Mouse (Mus musculus) forebrain, embryonic 10.5 days (tissue): ENCODE data around the gene Mlip. TPM values are rescaled to one million over a fixed set of nuclear protein-coding genes. Genes with fewer than 3 reads are reported as not detected.

Source experiments
- DNase-seq: peaks from one replicate; pipeline ENCODE4 v3.0.0-alpha.2; 2017; ENCODE audit warnings: low spot score; ENCODE audit errors: extremely low spot score
- H3K27ac ChIP-seq: fragments of 300-500 bp; sonication (generic); 2 replicates; pipeline ENCODE4 v1.5.1; 2016; ENCODE audit warnings: mild to moderate bottlenecking
- H3K27me3 ChIP-seq: fragments of 300-500 bp; sonication (generic); 2 replicates; pipeline ENCODE4 v1.6.1; 2016; ENCODE audit warnings: mild to moderate bottlenecking; ENCODE audit not compliant: poor library complexity, severe bottlenecking
- H3K36me3 ChIP-seq: fragments of 300-500 bp; sonication (generic); replicated peaks from 2 replicates; pipeline ENCODE4 v1.6.1; 2016; ENCODE audit warnings: mild to moderate bottlenecking, moderate library complexity
- H3K4me1 ChIP-seq: fragments of 300-500 bp; sonication (generic); 2 replicates; pipeline ENCODE4 v1.6.1; 2016
- H3K4me3 ChIP-seq: fragments of 300-500 bp; sonication (generic); 2 replicates; pipeline ENCODE4 v1.5.1; 2016; ENCODE audit warnings: mild to moderate bottlenecking, moderate library complexity
- H3K9me3 ChIP-seq: fragments of 300-500 bp; sonication (generic); 2 replicates; pipeline ENCODE4 v1.6.1; 2016; ENCODE audit warnings: mild to moderate bottlenecking, moderate library complexity
- whole genome bisulfite sequencing: fragments of 180-500 bp; shearing (Covaris S2); methylation state at CpG from one replicate; pipeline ENCODE4 v1.1.7; 2016; 5-methylcytosine and 5-hydroxymethylcytosine counted together
- polyA plus RNA-seq: library from polyadenylated mRNA; unstranded; fragments of >200 nt; fragmentation: Nextera tagmentation; extraction: Ambion mirVana; gene quantifications from 2 replicates; pipeline ENCODE4 v1.2.1, GENCODE M21; 2016

Mlip gene
- polyA plus RNA-seq, 1 experiment from 2014 or later: not detected

- DNase-seq: no peak
- 85% methylated on average over 7 of the region's 7 CpGs for WGBS
Measured at GRCm38 (mm10) chr9:77339571-77340148, 13.1 kb downstream of the Mlip start.

GRCm38 (mm10) chr9:77335370-77335769, 17.4 kb downstream of the Mlip start:
- Histone ChIP-seq H3K27me3 (no peaks in the 10 kb centered on the region), H3K4me3 (no peak overlapping the region), H3K9me3 (peaks cover 3% of the 10 kb centered on the region; the same call in 1 of the 2 replicates), H3K27ac (no peak overlapping the region), H3K4me1 (peaks cover 10% of the 10 kb centered on the region), H3K36me3 (no peaks in the 10 kb centered on the region)
- DNase-seq: no peak
- 90% methylated on average over 3 of the region's 3 CpGs for WGBS

More at GRCm38 (mm10) chr9:77339571-77340148, 13.1 kb downstream of the Mlip start:
- Histone ChIP-seq H3K4me3 (no peak overlapping the region), H3K4me1 (peaks cover 14% of the 10 kb centered on the region), H3K9me3 (no peaks in the 10 kb centered on the region), H3K36me3 (no peaks in the 10 kb centered on the region), H3K27ac (no peak overlapping the region), H3K27me3 (no peaks in the 10 kb centered on the region; the same call in 1 of the 2 replicates)

DNA sequence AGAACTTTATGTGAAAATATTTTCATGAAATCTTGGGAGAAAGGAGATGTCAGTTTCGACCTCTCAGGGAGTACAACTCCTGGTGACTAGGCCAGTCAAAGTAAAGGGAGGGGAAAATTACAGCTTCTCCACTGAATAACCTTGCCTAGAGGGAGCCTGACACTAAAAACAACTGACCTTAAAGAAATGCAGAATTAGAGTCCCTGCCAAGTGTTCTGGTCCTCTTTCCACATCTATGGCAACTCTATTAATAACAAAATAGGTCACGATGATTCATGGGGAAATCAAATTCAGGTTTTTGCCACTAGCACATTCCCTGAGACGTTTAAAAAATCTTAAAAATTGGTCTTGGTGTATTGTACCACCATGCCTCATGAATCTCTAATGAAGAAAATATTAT, 34.4 kb downstream of the Mlip start:
- no peak for DNase-seq
- 94% methylated on average over 3 of the region's 3 CpGs for WGBS
- Histone ChIP-seq H3K27me3 (no peaks in the 10 kb centered on the region), H3K27ac (no peak overlapping the region), H3K4me1 (no peaks in the 10 kb centered on the region), H3K9me3 (no peaks in the 10 kb centered on the region), H3K36me3 (no peaks in the 10 kb centered on the region), H3K4me3 (no peak overlapping the region)

GRCm38 (mm10) chr9:77310548-77310947, 42.2 kb downstream of the Mlip start:
- Histone ChIP-seq H3K36me3 (no peaks in the 10 kb centered on the region), H3K9me3 (no peaks in the 10 kb centered on the region), H3K27me3 (no peaks in the 10 kb centered on the region), H3K4me1 (no peaks in the 10 kb centered on the region), H3K27ac (no peak overlapping the region), H3K4me3 (no peak overlapping the region)
- WGBS: 88% methylated on average over 6 of the region's 6 CpGs
- no peak for DNase-seq

GRCm38 (mm10) chr9:77305417-77305816, 47.4 kb downstream of the Mlip start:
- H3K4me1 ChIP-seq: no peaks in the 10 kb centered on the region
- no peaks in the 10 kb centered on the region for H3K36me3 ChIP-seq
- H3K4me3 ChIP-seq: no peak overlapping the region
- H3K27ac ChIP-seq: no peak overlapping the region
- no peak for DNase-seq
- H3K27me3 ChIP-seq: no peaks in the 10 kb centered on the region
- H3K9me3 ChIP-seq: no peaks in the 10 kb centered on the region
- 83% methylated on average over 2 of the region's 2 CpGs for WGBS

DNA sequence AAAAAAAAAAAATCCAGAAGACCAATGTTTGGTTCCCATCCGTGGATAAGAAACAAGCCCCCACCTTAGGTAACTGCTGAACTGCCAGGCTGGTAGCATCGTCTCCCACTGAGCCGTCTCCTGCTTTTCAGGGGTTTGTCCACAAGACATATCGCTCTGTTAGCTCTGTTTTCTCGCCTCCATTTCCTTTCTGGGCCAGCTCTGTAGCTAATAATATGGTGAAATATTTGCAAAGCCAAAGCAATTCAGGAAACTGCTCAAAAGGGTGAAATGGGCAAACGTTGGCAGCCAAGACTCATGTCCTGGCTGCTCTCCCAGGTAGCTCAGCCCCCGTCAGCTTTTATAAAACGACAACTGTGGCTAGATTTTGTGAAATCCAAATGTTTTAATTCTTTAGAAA, 50.4 kb downstream of the Mlip start:
- Histone ChIP-seq H3K4me3 (no peak overlapping the region), H3K27me3 (no peaks in the 10 kb centered on the region), H3K9me3 (0 out of 2 replicates have a peak, but pooled peaks cover 3% of the 10 kb centered on the region), H3K27ac (no peak overlapping the region), H3K36me3 (no peaks in the 10 kb centered on the region), H3K4me1 (no peaks in the 10 kb centered on the region)
- 89% methylated on average over 8 of the region's 8 CpGs for WGBS
- no peak for DNase-seq

DNA sequence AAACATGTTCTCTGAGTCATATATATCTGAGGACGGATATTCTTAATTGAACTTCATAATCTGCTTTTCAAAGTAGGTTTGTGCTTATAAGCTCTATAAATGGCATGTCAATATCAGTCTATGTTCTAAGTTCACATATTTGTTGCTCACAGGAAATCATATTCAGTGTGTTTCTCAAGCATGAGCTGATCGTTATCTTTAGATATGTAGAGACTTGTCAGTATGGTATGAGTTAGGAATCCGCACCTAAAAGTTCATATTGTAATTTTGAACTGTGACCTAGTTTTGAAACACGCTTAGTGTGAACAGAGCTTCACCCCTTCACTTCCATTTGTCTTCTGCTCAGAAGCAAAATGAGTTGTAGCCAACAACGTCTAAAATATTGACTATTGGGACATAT, 64.8 kb downstream of the Mlip start:
- H3K27me3 ChIP-seq: no peaks in the 10 kb centered on the region
- no peak overlapping the region for H3K27ac ChIP-seq
- 94% methylated on average over 5 of the region's 5 CpGs for WGBS
- H3K4me3 ChIP-seq: no peak overlapping the region
- H3K4me1 ChIP-seq: no peaks in the 10 kb centered on the region
- no peak for DNase-seq
- no peaks in the 10 kb centered on the region for H3K36me3 ChIP-seq
- H3K9me3 ChIP-seq: no peaks in the 10 kb centered on the region

GRCm38 (mm10) chr9:77279371-77279770, 73.4 kb downstream of the Mlip start:
- Histone ChIP-seq H3K9me3 (no peaks in the 10 kb centered on the region), H3K4me3 (no peak overlapping the region), H3K4me1 (peaks cover 24% of the 10 kb centered on the region), H3K36me3 (no peaks in the 10 kb centered on the region), H3K27ac (no peak overlapping the region), H3K27me3 (no peaks in the 10 kb centered on the region)
- WGBS: 79% methylated on average over 5 of the region's 5 CpGs
- DNase-seq: no peak

DNA sequence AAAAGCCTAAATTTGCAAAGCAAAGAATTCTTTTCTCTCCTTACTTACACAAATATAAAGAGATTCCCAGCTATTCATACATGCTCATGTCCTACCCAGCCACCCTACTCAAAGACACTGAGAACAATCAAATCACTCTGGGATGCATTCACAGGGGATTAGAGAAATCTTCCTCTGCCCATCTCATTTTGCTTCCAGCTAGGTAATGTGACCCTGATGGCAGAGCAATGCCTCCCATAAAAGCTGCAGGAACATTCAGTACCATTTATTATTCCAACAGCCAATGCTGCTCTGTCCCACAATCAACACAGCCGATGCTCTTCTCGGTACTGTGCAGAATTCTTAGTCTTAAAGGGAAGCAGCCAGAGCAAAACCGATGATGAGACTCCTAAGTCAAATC, 74.7 kb downstream of the Mlip start:
- H3K9me3 ChIP-seq: no peaks in the 10 kb centered on the region
- H3K36me3 ChIP-seq: no peaks in the 10 kb centered on the region
- H3K4me3 ChIP-seq: no peak overlapping the region
- no peak for DNase-seq
- no peaks in the 10 kb centered on the region for H3K27me3 ChIP-seq
- no peak overlapping the region for H3K27ac ChIP-seq
- peaks cover 24% of the 10 kb centered on the region for H3K4me1 ChIP-seq
- 51% methylated on average over 3 of the region's 3 CpGs for WGBS

DNA sequence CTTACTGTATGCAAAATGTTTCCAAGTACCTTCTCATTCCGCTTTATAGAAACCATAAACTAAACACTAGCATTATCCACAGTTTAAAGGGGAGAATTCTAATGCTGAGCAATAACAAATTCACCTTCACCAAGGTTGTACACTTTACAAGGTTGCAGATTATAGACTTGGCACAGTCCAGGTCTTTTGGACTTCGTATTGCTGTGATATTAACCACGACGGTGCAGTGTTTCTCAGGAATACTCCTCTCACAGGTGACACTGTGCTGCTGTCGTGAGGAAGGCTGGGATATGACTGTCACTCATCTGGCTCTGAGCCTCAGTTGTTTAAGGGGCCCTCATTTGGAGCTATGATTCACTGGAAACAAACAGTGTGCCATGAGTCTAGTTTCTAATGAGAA, 75.5 kb downstream of the Mlip start:
- Histone ChIP-seq H3K4me3 (no peak overlapping the region), H3K27me3 (no peaks in the 10 kb centered on the region), H3K36me3 (no peaks in the 10 kb centered on the region), H3K27ac (peak overlapping the region; percentile 63; the same call in 1 of the 2 replicates), H3K9me3 (no peaks in the 10 kb centered on the region), H3K4me1 (peaks cover 24% of the 10 kb centered on the region)
- no peak for DNase-seq
- 67% methylated on average over 5 of the region's 5 CpGs for WGBS

DNA sequence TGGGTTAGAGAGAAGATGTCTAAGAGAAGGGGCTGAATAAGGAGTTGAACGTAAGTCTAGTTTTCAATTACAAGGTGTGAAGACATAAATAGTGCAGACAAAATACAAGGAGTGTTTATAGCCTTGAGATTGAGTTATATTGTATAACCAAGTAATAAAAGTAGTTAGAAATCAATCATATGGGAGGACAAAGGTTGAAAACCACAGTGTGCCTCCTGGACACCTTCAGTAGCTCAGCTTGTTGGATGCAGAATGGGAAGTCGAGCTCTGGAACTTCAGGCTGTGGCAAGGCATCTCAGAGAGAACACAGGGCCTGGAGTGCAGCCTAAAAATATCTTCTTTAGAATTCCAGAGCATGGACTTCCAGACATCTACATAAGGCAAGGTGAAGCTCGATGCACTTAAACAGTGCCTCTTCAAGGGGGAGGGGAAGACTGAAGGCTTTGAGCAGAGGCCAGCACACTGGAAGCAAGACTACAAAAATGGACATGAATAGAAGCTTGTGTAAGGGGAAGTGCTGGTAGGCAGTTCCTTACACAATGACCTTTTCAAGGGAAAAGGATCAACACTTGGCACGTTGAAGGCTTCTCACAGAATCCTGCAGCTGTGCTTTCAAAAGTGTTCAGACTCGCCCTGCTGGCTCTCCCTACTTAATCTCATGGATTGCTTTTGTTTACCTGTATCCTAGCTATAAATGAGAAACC, 76.2 kb downstream of the Mlip start:
- Histone ChIP-seq H3K4me1 (peaks cover 24% of the 10 kb centered on the region), H3K27me3 (no peaks in the 10 kb centered on the region), H3K4me3 (no peak overlapping the region), H3K9me3 (no peaks in the 10 kb centered on the region), H3K36me3 (no peaks in the 10 kb centered on the region), H3K27ac (peak overlapping the region; percentile 63; the same call in 1 of the 2 replicates)
- WGBS: 37% methylated on average over 5 of the region's 5 CpGs
- no peak for DNase-seq

DNA sequence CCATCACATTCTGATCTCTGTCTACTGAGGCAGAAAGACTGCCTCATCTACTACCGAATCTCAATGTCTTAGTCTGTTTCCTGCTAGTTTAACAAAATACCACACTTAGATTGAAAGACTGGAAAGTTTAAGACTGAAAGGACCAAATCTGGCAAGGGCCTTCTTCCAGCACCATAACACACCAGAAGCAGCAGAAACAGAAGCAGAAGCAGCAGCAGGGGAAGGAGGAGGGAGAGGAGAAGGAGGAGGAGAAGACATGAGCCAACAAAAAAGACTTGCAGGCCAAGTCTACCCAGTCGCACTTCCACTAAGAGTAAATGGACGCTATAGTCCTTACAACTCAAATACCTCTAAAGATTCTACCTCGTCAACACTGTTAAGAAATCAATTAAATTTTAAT, 80.0 kb downstream of the Mlip start:
- H3K36me3 ChIP-seq: no peaks in the 10 kb centered on the region

DNA sequence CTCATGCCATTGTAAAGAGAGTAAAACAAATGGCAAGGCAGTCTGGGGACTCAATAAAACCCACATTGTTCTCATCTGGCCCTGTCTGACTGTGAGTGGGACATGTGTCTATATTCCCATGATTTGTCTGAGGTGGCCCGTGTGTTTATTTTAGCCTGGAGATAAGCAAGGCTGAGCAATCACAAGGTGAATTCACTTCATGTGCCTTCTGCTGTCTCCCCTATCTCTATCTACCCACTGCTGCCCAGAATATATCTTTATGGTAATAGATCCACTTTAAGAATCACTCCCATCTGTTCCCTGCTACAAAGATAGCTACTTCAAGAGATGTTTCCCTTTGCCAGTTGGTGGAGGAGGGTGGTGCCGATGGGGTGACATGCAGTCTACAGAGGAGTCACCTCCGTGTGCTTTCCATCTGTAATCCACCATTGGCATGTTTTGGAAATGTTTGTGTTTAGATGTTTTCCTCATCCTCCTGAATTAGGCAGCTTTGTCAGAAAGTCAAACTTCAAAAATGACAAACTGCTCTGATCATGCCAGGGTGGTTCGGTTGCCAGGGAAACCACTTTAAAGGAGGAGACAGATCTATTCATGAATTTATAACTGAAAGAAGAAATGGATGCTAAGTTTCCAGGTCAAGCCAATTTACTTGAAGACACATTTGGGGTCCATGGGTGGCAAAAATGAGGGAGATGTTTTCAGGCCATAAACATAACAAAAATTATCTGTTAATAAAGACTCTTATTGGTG, 87.3 kb downstream of the Mlip start:
- Histone ChIP-seq H3K9me3 (no peaks in the 10 kb centered on the region), H3K27me3 (no peaks in the 10 kb centered on the region), H3K4me3 (no peak overlapping the region), H3K27ac (no peak overlapping the region), H3K36me3 (no peaks in the 10 kb centered on the region), H3K4me1 (no peaks in the 10 kb centered on the region)
- WGBS: 92% methylated on average over 4 of the region's 4 CpGs
- DNase-seq: no peak

More for the DNA sequence above, 80.0 kb downstream of the Mlip start:
- Histone ChIP-seq H3K27ac (no peak overlapping the region), H3K4me3 (no peak overlapping the region), H3K9me3 (no peaks in the 10 kb centered on the region), H3K27me3 (no peaks in the 10 kb centered on the region), H3K4me1 (peaks cover 17% of the 10 kb centered on the region)
- DNase-seq: no peak
- 97% methylated on average over 4 of the region's 4 CpGs for WGBS
